Mouse (Mus musculus): ENCODE data around the gene Rfxank.
A peak's percentile ranks its signal among the peaks of the same experiment; 100 is the strongest.

Gene Rfxank

GRCm38 (mm10) chr8:70139026-70139857 is at the start of gene Rfxank, which contains the start of the genes Borcs8 and Mef2b:
Gene Rfxank, minus strand, starts transcription at chr8:70139154.
Gene Borcs8, plus strand, starts transcription at chr8:70139499.
Gene Mef2b, plus strand, starts transcription at chr8:70139711.
- peak; percentile 99 for DNase-seq (ENCODE audit: low spot score in 2 of 2)

GRCm38 (mm10) chr8:70188707-70189106 is 49.8 kb upstream of the Rfxank start:
- no peak for DNase-seq (ENCODE audit: low spot score in 2 of 2)

- DNase-seq (ENCODE audit: low spot score in 2 of 2), result no peak
These were observed 44.2 kb upstream of the Rfxank start for GRCm38 (mm10) chr8:70183194-70183593.

- no peak for DNase-seq (ENCODE audit: low spot score in 2 of 2)
These were observed 42.9 kb upstream of the Rfxank start for GRCm38 (mm10) chr8:70181903-70182252.

- no peak for DNase-seq (ENCODE audit: low spot score in 2 of 2)
These were observed 42.4 kb upstream of the Rfxank start for GRCm38 (mm10) chr8:70181212-70181902.

GRCm38 (mm10) chr8:70179082-70179481 is 40.1 kb upstream of the Rfxank start:
- DNase-seq (ENCODE audit: low spot score in 2 of 2), result no peak

- no peak for DNase-seq (ENCODE audit: low spot score in 2 of 2)
These were observed 39.3 kb upstream of the Rfxank start for GRCm38 (mm10) chr8:70178231-70178630.

GRCm38 (mm10) chr8:70174079-70174478 is 35.1 kb upstream of the Rfxank start:
- no peak for DNase-seq (ENCODE audit: low spot score in 2 of 2)

- DNase-seq (ENCODE audit: low spot score in 2 of 2), result no peak
These were observed 34.4 kb upstream of the Rfxank start for GRCm38 (mm10) chr8:70173320-70173719.

- DNase-seq (ENCODE audit: low spot score in 2 of 2), result peak; percentile 96 to 97
These were observed 33.2 kb upstream of the Rfxank start, which contains the start of gene Tmem161a for GRCm38 (mm10) chr8:70172043-70172681. Gene Tmem161a, plus strand, starts transcription at chr8:70172356.

GRCm38 (mm10) chr8:70171240-70171639 is 32.3 kb upstream of the Rfxank start:
- DNase-seq (ENCODE audit: low spot score in 2 of 2), result no peak

GRCm38 (mm10) chr8:70170748-70171147 is 31.8 kb upstream of the Rfxank start:
- no peak for DNase-seq (ENCODE audit: low spot score in 2 of 2)

- no peak for DNase-seq (ENCODE audit: low spot score in 2 of 2)
These were observed 31.2 kb upstream of the Rfxank start for GRCm38 (mm10) chr8:70170116-70170515.

- peak; percentile 51 to 71 for DNase-seq (ENCODE audit: low spot score in 2 of 2)
These were observed 27.7 kb upstream of the Rfxank start for GRCm38 (mm10) chr8:70166504-70167110.

- no peak for DNase-seq (ENCODE audit: low spot score in 2 of 2)
These were observed 24.4 kb upstream of the Rfxank start for GRCm38 (mm10) chr8:70163316-70163715.

GRCm38 (mm10) chr8:70160015-70160414 is 21.1 kb upstream of the Rfxank start:
- no peak for DNase-seq (ENCODE audit: low spot score in 2 of 2)

GRCm38 (mm10) chr8:70159211-70159610 is 20.3 kb upstream of the Rfxank start:
- no peak for DNase-seq (ENCODE audit: low spot score in 2 of 2)

GRCm38 (mm10) chr8:70158069-70158853 is 19.3 kb upstream of the Rfxank start:
- DNase-seq (ENCODE audit: low spot score in 2 of 2), result peak; percentile 73 to 81

GRCm38 (mm10) chr8:70157240-70157800 is 18.4 kb upstream of the Rfxank start:
- DNase-seq (ENCODE audit: low spot score in 2 of 2), result no peak

- DNase-seq (ENCODE audit: low spot score in 2 of 2), result peak; percentile 79 to 85
These were observed 13.7 kb upstream of the Rfxank start for GRCm38 (mm10) chr8:70152537-70153257.
